Mouse (Mus musculus): ENCODE data around the gene Gng3.
"Not testable (repeated sequence)": the region's sequence is repeated elsewhere in the genome, so short reads cannot be mapped to it uniquely, and the experiment has no call there.

The Gng3 gene

DNA sequence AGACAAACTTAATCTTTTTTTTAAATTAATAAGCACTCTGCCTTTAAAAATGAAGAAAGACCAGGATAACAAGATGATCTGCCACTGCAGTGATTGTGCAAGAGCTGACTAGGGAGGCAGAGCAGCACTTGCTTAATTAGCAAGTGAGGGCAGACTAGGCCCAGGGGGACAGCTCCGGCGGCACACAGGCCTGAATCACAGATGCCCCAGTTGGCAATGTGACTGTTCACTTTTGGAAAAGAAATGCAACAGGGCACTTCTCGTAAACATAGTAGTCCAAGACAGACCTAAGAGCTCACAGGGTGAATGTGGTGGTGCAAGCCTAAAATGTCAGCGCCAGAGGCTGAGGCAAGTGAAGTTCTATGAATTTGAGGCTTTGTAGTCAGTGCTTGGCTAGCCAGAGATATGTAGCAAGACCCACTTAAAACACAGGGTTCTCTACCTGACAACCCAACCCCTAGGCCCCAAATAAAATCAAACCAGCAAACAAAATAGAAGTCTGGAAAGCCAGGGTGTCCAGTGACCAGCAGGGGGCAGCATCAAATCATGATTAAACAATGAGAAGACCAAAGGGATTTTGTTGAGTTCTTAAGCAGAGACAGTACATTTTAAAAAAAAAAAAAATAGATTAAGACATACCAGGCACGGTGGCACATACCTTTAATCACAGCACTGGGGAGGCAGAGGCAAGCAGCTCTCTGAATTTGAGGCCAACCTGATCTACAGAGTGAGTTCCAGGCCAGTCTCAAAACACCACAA, 5.6 kb upstream of the Gng3 start:
- DNase-seq (ENCODE audit: low read depth, low spot score): peak; percentile 70

DNA sequence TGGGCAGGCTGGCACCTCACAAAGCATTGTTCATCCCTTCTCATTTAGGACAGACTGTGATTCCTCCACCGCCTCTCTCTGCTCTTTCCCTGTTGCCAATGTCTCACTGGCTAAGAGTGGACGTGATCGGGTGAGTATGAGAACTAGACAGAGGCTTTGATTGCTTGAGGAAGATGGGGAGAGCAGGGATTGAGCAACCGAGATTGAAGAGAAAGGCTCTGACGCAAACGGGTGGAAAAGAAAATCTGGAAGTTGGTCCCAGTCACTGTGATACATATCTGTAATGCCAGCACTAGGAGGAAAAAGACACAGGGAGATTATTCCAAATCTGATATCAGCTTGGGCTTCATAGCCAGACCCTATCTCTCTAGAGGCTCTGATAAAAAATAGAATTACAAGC, 4.0 kb upstream of the Gng3 start:
- DNase-seq (ENCODE audit: low read depth, low spot score): no peak

- no peak for DNase-seq (ENCODE audit: low read depth, low spot score)
Observed at GRCm38 (mm10) chr19:8841012-8841411, 2.0 kb upstream of the Gng3 start.

DNA sequence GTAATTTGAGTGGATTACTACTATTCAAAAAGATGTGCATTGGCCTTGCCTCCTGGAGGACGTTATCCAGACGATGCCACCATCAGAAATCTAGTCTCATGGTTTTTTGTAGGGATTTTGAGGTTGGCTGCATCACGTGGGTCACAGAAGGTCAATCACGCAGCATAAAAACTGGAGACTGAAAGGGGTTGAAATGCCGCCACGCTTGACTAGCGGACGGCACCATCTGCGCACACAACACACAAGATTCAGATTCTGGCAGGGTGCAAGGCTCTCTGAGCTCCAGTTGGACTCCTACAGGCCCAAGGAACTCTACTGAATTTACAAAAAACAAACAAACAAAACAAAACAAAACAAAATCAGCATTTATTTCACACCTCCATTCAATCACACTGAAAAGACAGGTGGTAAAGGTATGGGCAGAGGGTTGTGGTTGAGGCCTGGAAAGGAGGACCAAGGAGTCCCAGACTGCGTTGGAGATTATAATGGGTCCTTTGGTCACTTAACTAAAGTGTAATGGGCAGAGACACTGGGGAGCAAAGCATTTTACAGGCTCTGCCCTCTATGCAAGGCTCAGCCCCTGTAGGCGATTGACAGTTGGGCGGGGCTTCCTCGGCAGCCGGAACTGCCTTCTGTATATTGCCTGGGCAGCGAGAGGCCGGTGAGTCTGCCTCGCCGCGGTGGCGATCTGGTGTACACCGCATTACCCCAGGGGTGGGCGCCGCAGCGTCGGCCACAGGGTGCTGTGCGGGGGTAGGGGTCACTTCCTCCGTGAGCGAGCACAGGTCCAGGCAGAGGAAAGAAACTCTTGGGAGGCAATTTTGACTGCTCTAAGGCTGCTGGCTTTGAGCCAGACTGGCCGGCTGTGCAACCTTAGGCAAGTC, 1.2 kb upstream of the Gng3 start:
- peak; percentile 46 for DNase-seq (ENCODE audit: low read depth, low spot score)

DNA sequence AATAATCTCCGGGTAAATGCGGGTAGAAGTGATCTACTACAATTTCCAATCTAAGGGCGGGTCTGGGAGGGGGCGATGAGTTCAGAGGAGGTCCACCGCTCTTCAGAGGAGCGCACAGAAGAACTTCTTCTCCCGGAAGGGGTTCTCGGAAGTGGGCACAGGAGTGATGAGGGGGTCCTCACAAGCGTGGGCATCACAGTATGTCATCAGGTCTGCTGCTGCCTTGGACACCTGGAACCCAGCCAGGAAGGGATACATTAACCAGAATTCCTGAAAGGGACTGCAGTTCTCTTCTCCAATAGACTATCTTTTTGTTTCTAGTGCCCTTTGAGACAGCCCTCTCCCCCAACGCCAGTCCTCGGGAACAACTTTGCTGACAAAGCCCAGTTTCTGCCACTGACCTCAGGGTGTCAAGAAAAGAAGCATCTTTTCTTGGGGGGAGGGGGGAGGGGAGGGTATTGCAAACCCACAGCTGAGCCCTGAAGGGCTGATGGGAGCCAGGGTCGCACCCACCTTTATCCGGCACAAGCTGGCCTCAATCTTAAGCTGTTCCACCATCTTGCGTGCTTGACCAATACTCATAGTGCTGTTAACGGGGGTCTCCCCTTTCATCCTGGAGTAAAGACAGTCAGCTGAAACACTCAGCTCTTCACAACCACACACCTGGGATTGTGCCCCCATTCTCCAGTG, 808 bp downstream of the Gng3 start:
- DNase-seq (ENCODE audit: low read depth, low spot score): no peak

- DNase-seq (ENCODE audit: low read depth, low spot score): peak; percentile 65
Observed at GRCm38 (mm10) chr19:8837251-8837791, 1.7 kb downstream of the Gng3 start, which contains the start of gene Bscl2. Bscl2 (plus strand) TSS chr19:8837467.

DNA sequence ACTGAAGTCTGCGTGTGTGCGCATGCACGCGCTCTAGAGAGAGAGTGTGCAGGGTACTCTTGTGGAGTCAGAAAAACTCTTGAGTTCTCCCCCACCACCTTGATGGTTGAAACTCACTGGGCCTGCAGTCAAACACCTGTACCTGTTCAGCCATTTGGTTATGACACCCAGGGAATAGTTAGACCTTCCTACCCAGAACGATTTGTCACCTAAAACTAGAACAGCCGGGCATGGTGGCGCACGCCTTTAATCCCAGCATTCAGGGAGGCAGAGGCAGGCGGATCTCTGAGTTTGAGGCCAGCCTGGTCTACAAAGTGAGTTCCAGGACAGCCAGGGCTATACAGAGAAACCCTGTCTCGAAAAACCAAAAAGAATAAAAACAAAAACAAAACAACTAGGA, 2.7 kb downstream of the Gng3 start:
- DNase-seq (ENCODE audit: low read depth, low spot score): not testable (repeated sequence)

DNA sequence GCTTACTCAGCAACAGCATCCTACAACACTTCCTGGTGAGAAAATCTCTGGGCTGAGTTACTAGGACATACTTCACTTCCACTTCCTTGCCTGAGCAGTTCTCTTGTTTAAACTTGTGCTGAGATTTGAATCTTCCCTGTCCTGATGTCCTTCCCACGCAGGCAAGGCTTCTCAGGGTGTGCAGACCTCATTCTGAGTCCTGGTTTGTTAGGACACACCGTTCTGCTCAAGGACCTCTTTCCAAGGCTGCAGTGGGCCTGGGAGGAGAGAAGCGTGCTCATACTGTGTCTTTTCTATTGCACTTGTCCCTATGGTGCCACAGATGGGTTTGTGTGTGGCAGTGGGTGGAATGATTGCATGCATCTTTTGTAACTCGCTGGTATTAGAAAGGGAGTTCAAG, 6.0 kb downstream of the Gng3 start:
- no peak for DNase-seq (ENCODE audit: low read depth, low spot score)

DNA sequence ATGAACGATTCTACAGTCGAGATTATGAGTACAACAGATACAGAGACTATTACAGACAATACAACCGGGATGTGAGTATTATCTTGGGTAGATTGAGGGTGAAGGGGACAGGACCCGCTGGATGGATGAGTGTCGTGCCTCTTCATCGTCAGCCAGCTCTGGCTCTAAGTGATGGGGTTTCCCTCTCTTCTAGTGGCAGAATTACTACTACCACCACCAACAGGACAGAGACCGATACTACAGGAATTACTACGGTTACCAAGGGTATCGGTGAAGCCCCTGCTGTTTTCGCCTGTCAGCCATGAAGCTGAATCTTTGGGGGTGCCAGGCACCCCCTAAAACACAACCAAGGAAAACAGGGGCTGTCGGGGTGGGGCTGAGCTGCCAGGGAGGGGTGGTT, 7.7 kb downstream of the Gng3 start:
- no peak for DNase-seq (ENCODE audit: low read depth, low spot score)

GRCm38 (mm10) chr19:8830664-8831063, 8.3 kb downstream of the Gng3 start:
- DNase-seq (ENCODE audit: low read depth, low spot score): no peak

DNA sequence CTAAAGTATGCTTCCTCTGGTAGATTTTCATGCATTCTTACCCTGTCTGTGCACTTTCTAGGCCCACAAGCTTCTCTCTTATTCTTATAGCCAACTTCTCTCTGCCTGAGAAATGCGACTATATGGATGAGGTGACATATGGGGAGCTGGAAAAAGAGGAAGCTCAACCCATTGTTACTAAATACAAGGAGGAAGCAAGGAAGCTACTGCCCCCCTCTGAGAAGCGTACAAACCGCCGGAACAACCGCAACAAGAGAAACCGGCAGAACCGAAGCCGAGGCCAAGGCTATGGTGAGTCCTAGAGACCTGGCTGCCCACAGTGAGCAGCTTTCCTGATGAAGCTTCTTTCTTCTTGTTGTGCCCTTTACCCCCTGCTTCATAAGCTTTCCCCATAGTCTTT, 9.3 kb downstream of the Gng3 start, which contains the start of gene AC129217.1:
TSS of gene AC129217.1 (plus strand) at position 114 of the 400 bp plus-strand sequence.
- DNase-seq (ENCODE audit: low read depth, low spot score): no peak

GRCm38 (mm10) chr19:8822696-8823095, 16.3 kb downstream of the Gng3 start:
- no peak for DNase-seq (ENCODE audit: low read depth, low spot score)

GRCm38 (mm10) chr19:8821146-8821545, 17.8 kb downstream of the Gng3 start:
- no peak for DNase-seq (ENCODE audit: low read depth, low spot score)

DNA sequence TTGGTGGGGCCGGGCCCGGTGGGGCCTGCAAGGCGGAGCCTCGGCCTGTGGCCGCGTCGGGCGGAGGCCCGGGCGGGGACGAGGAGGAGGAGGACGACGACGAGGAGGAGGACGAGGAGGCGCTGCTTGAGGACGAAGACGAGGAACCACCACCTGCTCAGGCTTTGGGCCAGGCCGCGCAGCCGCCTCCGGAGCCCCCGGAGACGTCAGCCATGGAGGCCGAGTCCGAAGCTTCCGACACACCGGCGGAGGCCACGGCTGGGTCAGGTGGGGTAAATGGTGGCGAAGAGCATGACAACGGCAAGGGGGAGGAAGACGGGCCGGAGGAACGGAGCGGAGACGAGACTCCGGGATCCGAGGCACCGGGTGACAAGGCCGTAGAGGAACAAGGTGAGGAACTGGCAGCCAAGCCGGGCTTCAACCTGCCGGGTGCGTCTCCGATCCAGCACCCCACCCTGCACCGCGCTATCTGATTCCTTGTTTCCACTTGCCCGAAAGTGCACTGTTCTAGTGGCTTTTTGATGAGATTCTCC, 18.5 kb downstream of the Gng3 start:
- DNase-seq (ENCODE audit: low read depth, low spot score): peak; percentile 53

DNA sequence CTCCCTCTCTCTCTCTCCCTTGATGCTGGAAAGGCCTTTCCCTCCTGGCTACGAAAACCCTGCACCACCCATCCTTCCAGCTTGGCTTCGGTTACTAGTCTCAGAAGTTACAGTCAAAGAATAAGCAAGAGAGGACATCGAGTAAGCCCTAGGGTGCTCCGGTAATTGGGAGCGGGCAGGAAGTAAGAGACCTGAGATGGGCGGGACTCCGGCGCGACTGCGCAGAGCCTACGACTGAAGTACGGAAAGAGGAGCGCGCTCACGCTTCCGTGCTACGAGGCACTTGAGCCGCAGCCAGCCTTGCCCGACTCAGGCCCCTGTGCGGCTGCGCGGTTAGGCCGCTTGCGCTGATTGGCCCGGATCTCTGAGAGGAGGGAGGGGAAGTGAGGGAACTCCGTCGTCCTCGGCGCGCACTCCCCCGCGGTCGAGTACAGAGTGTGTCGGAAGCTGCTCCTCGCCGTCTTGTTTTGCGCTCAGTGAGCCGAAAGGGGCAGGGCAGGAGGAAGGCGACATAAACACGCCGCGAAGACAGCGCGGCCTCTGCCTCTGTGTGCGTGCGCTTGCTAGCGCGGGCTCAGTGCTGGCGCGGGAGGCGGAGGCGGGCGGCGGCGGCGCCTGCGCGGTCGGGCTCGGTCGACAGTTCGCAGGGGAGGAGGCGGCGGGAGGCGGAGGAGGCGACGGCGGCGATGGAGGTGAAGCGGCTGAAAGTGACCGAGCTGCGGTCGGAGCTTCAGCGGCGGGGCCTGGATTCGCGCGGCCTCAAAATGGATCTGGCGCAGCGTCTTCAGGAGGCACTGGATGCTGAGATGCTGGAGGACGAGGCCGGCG, 19.2 kb downstream of the Gng3 start, which contains the start of gene Hnrnpul2:
TSS of gene Hnrnpul2 (plus strand) at position 415 of the 828 bp plus-strand sequence.
- DNase-seq (ENCODE audit: low read depth, low spot score): peak; percentile 91

GRCm38 (mm10) chr19:8818801-8819595, 20.0 kb downstream of the Gng3 start, which contains the start of gene Ttc9c:
Ttc9c (minus strand) TSS chr19:8819333.
- DNase-seq (ENCODE audit: low read depth, low spot score): peak; percentile 90

DNA sequence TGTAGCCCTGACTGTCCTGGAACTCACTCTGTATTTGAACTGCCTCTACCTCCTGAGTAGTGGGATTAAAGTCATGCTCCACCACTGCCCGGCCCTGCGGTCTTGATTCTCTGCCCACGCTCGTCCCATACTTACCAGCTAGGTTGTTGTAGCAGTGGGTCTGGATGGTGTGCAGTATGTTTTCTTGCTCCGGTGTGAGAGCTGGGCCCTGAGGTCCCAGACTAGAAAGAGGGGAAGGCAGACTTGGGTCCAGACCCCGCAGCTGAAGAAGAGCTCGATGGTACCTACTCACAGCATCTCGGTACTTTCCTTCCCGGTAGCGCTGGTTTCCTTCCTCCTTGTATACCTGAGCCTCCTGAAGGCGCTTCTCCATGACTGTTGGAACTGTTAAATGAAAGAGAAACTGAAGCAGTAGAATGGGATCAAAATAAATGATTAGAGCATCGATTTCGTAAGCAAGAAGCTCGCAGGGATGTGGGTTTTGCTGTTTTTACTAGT, 20.6 kb downstream of the Gng3 start:
- DNase-seq (ENCODE audit: low read depth, low spot score): no peak

DNA sequence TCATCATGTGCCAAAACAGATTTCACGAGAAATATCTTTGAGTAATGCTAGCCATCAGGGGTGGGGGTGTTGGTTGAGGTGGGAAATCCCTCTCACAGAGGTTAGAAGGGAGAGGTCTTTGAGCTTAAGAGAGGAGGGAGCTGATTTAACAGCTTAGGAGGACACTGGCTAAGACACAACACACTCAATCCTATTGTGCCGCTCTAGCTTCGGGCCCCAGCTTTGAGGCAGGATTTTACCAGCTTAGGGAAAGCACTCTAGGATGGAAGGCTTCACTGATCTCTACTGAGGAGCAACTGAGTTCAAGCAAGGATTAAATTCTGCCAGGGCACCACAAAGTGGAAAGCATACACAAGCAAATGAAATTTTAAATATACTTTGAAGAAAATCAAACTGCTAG, 22.0 kb downstream of the Gng3 start:
- DNase-seq (ENCODE audit: low read depth, low spot score): no peak

- no peak for DNase-seq (ENCODE audit: low read depth, low spot score)
Observed at GRCm38 (mm10) chr19:8815812-8816211, 23.2 kb downstream of the Gng3 start.

All from c-Kit-negative CD71-positive TER-119-positive erythroid progenitor cells, embryonic 14.5 days (primary cell).